Mouse (Mus musculus) heart, embryonic 16.5 days (tissue): ENCODE measurements at regions not wholly inside any gene's neighbourhood (a gene's known extent, or its start where the extent isn't known, plus 50 kb on each side); places are given as distances from the start of the nearest gene placed in this dataset.
"Not testable (repeated sequence)": the region's sequence is repeated elsewhere in the genome, so short reads cannot be mapped to it uniquely, and the experiment has no call there.

Experiments
- ATAC-seq: fragments of 200-750 bp; cut with Nextera tagmentation; replicated peaks from 2 replicates; pipeline ENCODE4 v1.8.0; 2017; ENCODE audit warnings: moderate number of reproducible peaks; ENCODE audit not compliant: insufficient read depth, low FRiP score; ENCODE audit errors: extremely low read depth
- H3K27ac ChIP-seq: fragments of 300-500 bp; sonication (generic); 2 replicates; pipeline ENCODE4 v1.5.1; 2014; ENCODE audit warnings: mild to moderate bottlenecking, low read length, control low read depth, moderate library complexity
- H3K27me3 ChIP-seq: fragments of 300-500 bp; sonication (generic); 2 replicates; pipeline ENCODE4 v1.6.1; 2014; ENCODE audit warnings: low read length, mixed read lengths; ENCODE audit not compliant: control insufficient read depth, insufficient read depth
- H3K36me3 ChIP-seq: fragments of 300-500 bp; sonication (generic); 2 replicates; pipeline ENCODE4 v1.6.1; 2014; ENCODE audit not compliant: control insufficient read depth, insufficient read depth
- H3K4me1 ChIP-seq: fragments of 300-500 bp; sonication (generic); 2 replicates; pipeline ENCODE4 v1.6.1; 2014; ENCODE audit warnings: low read length, mixed read lengths; ENCODE audit not compliant: control insufficient read depth, insufficient read depth
- H3K4me2 ChIP-seq: fragments of 300-500 bp; sonication (generic); 2 replicates; pipeline ENCODE4 v1.6.1; 2014; ENCODE audit warnings: low read depth, mild to moderate bottlenecking, control low read depth, low read length
- H3K4me3 ChIP-seq: fragments of 300-500 bp; sonication (generic); 2 replicates; pipeline ENCODE4 v1.5.1; 2014; ENCODE audit warnings: mild to moderate bottlenecking, control low read depth, low read length
- H3K9ac ChIP-seq: fragments of 300-500 bp; sonication (generic); 2 replicates; pipeline ENCODE4 v1.6.1; 2014; ENCODE audit warnings: low read length, control low read depth
- H3K9me3 ChIP-seq: fragments of 300-500 bp; sonication (generic); replicated peaks from 2 replicates; pipeline ENCODE4 v1.6.1; 2016; ENCODE audit warnings: low read length; ENCODE audit not compliant: control insufficient read depth
- WGBS: fragments of 180-500 bp; shearing (Covaris S2); extraction: QIAGEN DNeasy Blood & Tissue Kit; methylation state at CpG from one replicate; pipeline ENCODE4 v1.1.7; 2014; 5-methylcytosine and 5-hydroxymethylcytosine counted together

GRCm38 (mm10) chr9:41429711-41430390 is 268.4 kb upstream of the Ubash3b start:
- Histone ChIP-seq H3K9me3 (no peaks in the 10 kb centered on the region), H3K9ac (no peak overlapping the region), H3K4me1 (no peaks in the 10 kb centered on the region), H3K36me3 (no peaks in the 10 kb centered on the region), H3K4me3 (no peak overlapping the region), H3K27ac (no peak overlapping the region), H3K27me3 (no peaks in the 10 kb centered on the region), H3K4me2 (no peak overlapping the region)
- 81% methylated on average over 10 of the region's 10 CpGs for WGBS
- no peak for ATAC-seq

DNA sequence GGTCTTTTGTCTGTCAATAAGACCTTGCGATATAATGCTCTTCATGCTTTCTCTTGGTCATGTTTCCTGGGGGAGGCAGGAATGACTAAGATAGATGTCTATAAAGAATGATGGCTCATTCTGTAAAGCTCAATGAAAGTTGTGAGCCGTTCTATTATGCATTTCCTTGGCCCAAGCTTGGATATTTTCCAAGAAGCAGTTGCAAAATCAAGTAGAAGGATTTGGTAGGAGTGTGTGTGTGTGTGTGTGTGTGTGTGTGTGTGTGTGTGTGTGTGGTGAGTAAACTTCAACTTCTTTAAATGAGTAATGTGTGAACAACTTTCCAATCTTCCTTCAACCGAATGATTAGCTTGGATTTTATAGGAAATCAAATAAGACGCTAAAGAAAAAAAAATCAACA is 267.7 kb upstream of the Ubash3b start:
- Histone ChIP-seq H3K36me3 (no peaks in the 10 kb centered on the region), H3K4me3 (no peak overlapping the region), H3K4me2 (no peak overlapping the region), H3K9ac (no peak overlapping the region), H3K9me3 (no peaks in the 10 kb centered on the region), H3K4me1 (no peaks in the 10 kb centered on the region), H3K27me3 (no peaks in the 10 kb centered on the region), H3K27ac (no peak overlapping the region)
- ATAC-seq, result no peak
- 78% methylated on average over 4 of the region's 4 CpGs for WGBS

GRCm38 (mm10) chr9:41426698-41427097 is 265.2 kb upstream of the Ubash3b start:
- Histone ChIP-seq H3K4me2 (no peak overlapping the region), H3K27me3 (no peaks in the 10 kb centered on the region), H3K4me3 (no peak overlapping the region), H3K27ac (no peak overlapping the region), H3K9me3 (no peaks in the 10 kb centered on the region), H3K36me3 (no peaks in the 10 kb centered on the region), H3K4me1 (no peaks in the 10 kb centered on the region), H3K9ac (no peak overlapping the region)
- 80% methylated on average over 7 of the region's 7 CpGs for WGBS
- ATAC-seq, result no peak

DNA sequence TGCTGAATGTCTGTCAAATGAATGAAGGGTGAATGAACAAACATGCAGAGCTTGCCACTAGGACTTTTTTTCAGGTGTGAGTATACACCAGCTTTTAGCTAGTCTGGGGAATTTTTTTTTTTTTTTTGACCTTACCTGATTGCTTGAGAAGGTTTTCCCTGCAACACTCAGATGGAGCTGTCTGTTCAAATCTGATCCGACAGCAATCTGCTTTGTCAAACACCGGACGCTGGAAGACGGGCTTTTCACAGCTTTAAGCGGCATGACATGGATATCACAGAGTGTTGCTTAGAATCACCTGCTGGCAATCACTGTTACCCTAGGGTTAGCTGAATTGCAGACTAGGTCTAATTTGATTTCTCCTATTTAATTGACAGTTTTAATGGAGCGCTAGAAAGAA is 263.7 kb upstream of the Ubash3b start:
- Histone ChIP-seq H3K4me3 (no peak overlapping the region), H3K27me3 (no peaks in the 10 kb centered on the region), H3K36me3 (no peaks in the 10 kb centered on the region), H3K4me2 (no peak overlapping the region), H3K9me3 (no peaks in the 10 kb centered on the region), H3K27ac (no peak overlapping the region), H3K9ac (no peak overlapping the region), H3K4me1 (no peaks in the 10 kb centered on the region)
- ATAC-seq, result no peak
- WGBS, result 79% methylated on average over 6 of the region's 6 CpGs

GRCm38 (mm10) chr9:41413791-41414190 is 252.3 kb upstream of the Ubash3b start:
- Histone ChIP-seq H3K4me2 (no peak overlapping the region), H3K27me3 (no peaks in the 10 kb centered on the region), H3K36me3 (no peaks in the 10 kb centered on the region), H3K4me1 (no peaks in the 10 kb centered on the region), H3K9me3 (no peaks in the 10 kb centered on the region), H3K9ac (no peak overlapping the region), H3K27ac (no peak overlapping the region), H3K4me3 (no peak overlapping the region)
- no peak for ATAC-seq
- WGBS, result 66% methylated on average over 3 of the region's 3 CpGs

DNA sequence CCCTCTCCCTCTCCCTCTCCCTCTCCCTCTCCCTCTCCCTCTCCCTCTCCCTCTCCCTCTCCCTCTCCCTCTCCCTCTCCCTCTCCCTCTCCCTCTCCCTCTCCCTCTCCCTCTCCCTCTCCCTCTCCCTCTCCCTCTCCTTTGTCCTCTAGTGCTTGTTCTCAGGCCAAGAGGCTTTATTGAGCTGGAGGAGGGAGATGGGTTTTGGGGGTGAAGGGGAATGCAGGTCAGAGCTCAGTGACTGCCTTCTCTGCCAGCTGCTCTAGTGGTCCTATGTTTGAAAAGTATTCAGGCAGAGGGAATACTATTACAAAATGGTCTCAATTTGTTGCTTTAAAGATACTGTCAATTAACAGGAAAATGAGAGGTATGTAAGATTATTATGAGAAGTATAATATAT is 251.6 kb upstream of the Ubash3b start:
- H3K36me3 ChIP-seq, H3K9me3 ChIP-seq, H3K27ac ChIP-seq, H3K9ac ChIP-seq, H3K27me3 ChIP-seq, H3K4me3 ChIP-seq, ATAC-seq, H3K4me2 ChIP-seq, H3K4me1 ChIP-seq: not testable (repeated sequence)

GRCm38 (mm10) chr9:41412174-41412757 is 250.8 kb upstream of the Ubash3b start:
- H3K27me3 ChIP-seq, result no peaks in the 10 kb centered on the region
- H3K36me3 ChIP-seq, result no peaks in the 10 kb centered on the region
- H3K4me2 ChIP-seq, result no peak overlapping the region
- H3K27ac ChIP-seq, result no peak overlapping the region
- WGBS, result 54% methylated on average over 5 of the region's 5 CpGs
- peaks cover 8% of the 10 kb centered on the region for H3K4me1 ChIP-seq
- H3K9me3 ChIP-seq, result no peaks in the 10 kb centered on the region
- no peak for ATAC-seq
- no peak overlapping the region for H3K4me3 ChIP-seq
- no peak overlapping the region for H3K9ac ChIP-seq

GRCm38 (mm10) chr9:41408301-41408700 is 246.8 kb upstream of the Ubash3b start:
- H3K36me3 ChIP-seq, result no peaks in the 10 kb centered on the region
- no peaks in the 10 kb centered on the region for H3K9me3 ChIP-seq
- H3K4me3 ChIP-seq, result no peak overlapping the region
- 47% methylated on average over 2 of the region's 2 CpGs for WGBS
- H3K4me2 ChIP-seq, result no peak overlapping the region
- no peak overlapping the region for H3K9ac ChIP-seq
- no peak for ATAC-seq
- H3K4me1 ChIP-seq, result peaks cover 11% of the 10 kb centered on the region
- H3K27me3 ChIP-seq, result no peaks in the 10 kb centered on the region
- H3K27ac ChIP-seq, result no peak overlapping the region

GRCm38 (mm10) chr9:41407078-41407477 is 245.6 kb upstream of the Ubash3b start:
- Histone ChIP-seq H3K27ac (no peak overlapping the region), H3K4me3 (no peak overlapping the region), H3K27me3 (no peaks in the 10 kb centered on the region), H3K4me2 (no peak overlapping the region), H3K4me1 (peaks cover 11% of the 10 kb centered on the region), H3K36me3 (no peaks in the 10 kb centered on the region), H3K9ac (no peak overlapping the region), H3K9me3 (no peaks in the 10 kb centered on the region)
- WGBS, result 34% methylated on average over 2 of the region's 2 CpGs
- no peak for ATAC-seq
